Mouse (Mus musculus) mature B cell (primary cell): Measurements from ENCODE around the gene Gm17545.

ENCODE experiments used
- in situ Hi-C: fragments of 300-500 bp; cut with MboI; formaldehyde crosslinking; loops from 2 replicates; pipeline ENCODE4 v1.14.3; 2019

Gene Gm17545

GRCm38 (mm10) chr9:22445123-22445522, 9.0 kb upstream of the Gm17545 start:
- in situ Hi-C loops = no loop called here

- in situ Hi-C loops = no loop called here
Measured at GRCm38 (mm10) chr9:22447213-22447612, 6.9 kb upstream of the Gm17545 start.

- in situ Hi-C loops = no loop called here
Measured at GRCm38 (mm10) chr9:22448420-22448819, 5.7 kb upstream of the Gm17545 start.

DNA sequence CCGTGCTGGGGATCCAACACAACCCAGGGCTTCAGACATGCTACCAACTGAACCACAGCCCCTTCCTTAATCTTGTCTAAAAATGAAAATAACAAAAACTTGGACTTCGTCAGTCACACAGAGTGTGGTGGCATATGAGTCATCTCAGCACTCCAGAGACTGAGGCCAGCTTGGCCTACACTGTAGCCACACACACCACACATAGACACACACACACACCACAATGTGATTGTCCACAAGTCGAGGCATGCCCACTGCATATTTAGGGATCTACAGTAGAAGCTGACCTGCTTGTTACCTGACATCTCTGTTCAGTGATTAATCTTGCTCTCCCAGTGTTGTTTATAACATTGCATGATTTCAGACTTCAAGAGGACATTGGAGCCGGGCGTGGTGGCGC, 4.9 kb upstream of the Gm17545 start:
- in situ Hi-C loops = no loop called here

- in situ Hi-C loops = no loop called here
Measured at GRCm38 (mm10) chr9:22452697-22453096, 1.4 kb upstream of the Gm17545 start.

DNA sequence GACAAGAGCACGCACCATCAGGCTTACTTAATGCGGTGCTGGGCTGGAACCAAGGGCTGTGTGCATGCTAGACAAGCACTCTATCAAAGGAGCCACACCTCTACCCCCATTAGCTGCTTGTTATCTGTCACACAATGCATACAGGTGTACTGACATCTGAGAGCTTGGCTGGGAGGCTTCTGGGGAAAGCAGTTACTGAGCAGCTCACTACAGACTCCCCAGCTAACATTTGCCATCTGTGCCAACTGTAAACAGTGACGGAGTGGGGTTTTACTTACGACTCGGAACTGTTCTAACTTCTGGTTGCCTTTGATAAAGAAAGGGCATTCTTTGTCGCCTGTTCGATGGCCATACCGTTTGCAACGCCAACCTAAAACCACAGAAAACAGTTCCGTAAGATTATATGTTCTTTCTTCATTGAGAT, 577 bp upstream of the Gm17545 start:
- in situ Hi-C loops = no loop called here

DNA sequence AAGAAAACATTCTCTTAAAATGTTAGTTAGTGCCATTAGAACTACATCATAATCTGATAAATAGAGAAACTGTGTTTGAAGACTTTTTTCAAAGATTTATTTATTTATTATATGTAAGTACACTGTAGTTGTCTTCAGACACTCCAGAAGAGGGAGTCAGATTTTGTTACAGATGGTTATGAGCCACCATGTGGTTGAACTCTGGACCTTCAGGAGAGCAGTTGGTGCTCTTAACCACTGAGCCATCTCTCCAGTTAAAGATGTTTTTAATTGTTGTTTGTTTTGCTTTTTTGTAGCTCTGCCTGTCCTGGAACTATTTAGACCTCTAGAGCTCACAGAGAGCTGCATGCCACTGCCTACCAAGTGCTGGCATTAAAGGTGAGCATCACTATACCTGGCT, 951 bp downstream of the Gm17545 start:
- in situ Hi-C loops = no loop called here

DNA sequence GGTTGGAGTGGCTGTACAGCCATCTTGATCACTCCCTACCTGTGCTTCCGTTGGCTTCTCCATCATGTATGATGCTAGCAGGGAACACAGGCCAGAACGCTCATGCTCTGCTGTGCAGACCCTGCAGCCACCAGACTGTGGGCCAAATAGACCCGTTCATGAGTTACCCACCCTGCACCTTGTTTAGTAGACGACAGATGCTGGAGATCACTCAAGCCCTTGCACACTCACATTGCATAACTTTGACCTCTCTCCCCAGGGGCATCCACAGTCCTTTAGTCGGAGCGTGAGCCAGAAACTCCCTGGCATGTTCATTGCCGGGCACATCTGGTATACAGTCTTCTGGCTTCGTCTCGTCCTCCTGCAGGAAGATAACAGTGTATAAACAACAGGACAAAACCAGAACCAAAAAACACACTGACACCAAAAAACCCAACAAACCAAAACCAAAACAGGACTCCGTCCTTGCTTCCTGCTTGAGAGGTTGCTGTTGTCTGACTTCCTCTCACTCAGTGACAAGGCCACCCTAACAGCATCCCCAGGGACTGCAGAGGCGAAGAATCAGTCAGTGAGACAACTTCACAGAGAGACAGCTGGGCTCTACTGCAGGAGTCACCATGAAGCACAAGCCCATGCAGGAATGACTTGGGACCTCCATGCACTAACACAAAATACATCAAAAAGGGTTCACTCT, 3.2 kb downstream of the Gm17545 start:
- in situ Hi-C loops = no loop called here

- in situ Hi-C loops = no loop called here
Measured at GRCm38 (mm10) chr9:22461946-22462345, 7.9 kb downstream of the Gm17545 start.

GRCm38 (mm10) chr9:22466212-22466611, 12.1 kb downstream of the Gm17545 start:
- in situ Hi-C loops = no loop called here

GRCm38 (mm10) chr9:22467371-22468169, 13.5 kb downstream of the Gm17545 start:
- in situ Hi-C loops = no loop called here

DNA sequence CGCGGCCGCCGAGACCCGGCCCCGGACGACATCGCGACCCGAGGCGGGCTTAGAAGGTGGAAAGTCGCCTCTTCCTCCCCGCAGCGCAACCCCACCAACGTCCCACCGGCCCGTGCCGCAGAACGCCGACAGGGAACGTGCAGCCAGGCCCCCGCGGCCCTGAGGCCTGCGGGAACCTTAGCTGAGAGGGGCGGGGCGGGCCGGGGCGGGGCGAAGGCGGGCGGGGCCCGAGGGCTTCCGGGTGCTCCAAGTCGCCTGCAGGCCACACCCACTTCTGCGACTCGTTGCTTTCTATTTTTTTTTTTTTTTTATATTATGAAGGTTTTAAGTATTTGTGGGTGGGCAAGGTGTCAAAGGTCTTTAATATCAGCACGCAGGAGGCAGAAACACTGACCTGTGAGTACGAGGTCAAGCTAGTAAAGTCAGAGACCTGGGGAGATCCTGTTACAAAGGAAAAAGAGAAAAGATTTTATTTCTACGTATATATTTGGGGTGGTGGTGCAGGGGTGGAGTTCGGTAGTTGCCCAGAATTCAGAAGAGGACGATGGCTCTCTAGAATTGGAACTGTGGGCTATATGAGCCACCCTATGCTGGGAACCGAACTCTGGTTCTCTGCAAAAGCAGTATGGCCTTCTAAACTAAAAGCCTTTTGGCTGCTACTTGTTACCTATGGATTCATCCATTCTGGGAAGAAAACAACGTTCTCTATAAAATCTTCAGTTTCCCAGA, 14.2 kb downstream of the Gm17545 start:
- in situ Hi-C loops = no loop called here

DNA sequence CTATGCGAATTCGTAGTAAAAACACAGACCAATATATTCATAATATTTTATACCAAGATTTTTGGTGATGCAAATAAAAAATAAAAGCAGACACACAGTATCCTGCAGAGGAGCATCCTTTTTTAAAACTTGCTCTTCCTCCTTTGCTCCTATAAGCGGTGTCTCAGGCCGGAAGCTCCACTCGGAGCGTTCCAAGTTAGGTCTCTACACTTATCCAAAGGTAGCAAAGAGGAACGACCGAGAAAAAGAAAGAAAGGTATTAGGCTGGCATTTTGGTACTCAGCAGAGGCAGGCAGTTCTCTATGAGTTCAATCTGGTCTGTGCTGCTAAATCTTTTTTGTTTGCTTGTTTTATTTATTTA, 14.8 kb downstream of the Gm17545 start:
- in situ Hi-C loops = no loop called here

DNA sequence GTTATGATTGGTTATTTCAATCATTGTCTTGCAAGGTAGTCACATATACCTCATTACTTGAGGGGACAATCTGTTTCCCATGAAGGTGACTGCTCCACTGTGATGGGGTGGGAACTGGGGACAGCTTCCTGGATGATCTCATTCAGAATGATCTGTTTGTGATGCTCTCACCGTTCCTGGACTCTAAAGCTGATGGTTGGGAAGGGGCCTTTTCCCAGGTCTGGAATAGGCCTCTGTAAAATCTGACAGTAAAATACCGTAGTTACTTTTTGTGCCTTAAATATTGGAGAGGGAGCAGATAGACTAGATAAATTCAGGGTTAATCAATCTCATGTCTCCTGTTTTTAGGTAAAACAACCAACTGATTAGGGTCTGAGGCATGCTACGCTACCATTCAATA, 15.6 kb downstream of the Gm17545 start, which contains the start of gene Rp9:
Gene Rp9, minus strand, starts transcription at position 101 of the 400 bp plus-strand sequence.
- in situ Hi-C loops = no loop called here

- in situ Hi-C loops = no loop called here
Measured at GRCm38 (mm10) chr9:22475424-22475868, 21.4 kb downstream of the Gm17545 start, which contains the start of gene Bbs9. TSS of gene Bbs9 (plus strand) at chr9:22475715.

- in situ Hi-C loops = no loop called here
Measured at GRCm38 (mm10) chr9:22476265-22476664, 22.2 kb downstream of the Gm17545 start.

DNA sequence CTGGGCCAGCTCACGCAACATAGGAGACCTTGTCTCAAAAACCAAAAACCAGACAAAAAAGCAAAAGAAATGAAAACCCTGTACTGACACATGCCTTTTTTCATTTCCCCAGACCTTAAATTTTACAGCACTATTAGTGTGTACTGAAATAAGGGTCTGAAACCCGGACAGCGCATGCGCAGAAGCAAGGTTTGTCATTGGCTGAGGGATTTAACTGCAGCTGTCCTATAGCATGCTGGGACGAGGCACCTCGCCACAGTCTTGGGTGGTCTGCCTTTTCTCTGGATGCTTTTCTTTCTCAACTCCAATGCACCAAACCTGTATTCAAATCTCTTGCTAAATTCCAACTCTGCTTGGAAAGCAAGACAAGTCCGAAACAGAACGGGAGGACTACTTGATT, 24.9 kb downstream of the Gm17545 start:
- in situ Hi-C loops = no loop called here

- in situ Hi-C loops = no loop called here
Measured at GRCm38 (mm10) chr9:22483866-22484561, 29.9 kb downstream of the Gm17545 start.

DNA sequence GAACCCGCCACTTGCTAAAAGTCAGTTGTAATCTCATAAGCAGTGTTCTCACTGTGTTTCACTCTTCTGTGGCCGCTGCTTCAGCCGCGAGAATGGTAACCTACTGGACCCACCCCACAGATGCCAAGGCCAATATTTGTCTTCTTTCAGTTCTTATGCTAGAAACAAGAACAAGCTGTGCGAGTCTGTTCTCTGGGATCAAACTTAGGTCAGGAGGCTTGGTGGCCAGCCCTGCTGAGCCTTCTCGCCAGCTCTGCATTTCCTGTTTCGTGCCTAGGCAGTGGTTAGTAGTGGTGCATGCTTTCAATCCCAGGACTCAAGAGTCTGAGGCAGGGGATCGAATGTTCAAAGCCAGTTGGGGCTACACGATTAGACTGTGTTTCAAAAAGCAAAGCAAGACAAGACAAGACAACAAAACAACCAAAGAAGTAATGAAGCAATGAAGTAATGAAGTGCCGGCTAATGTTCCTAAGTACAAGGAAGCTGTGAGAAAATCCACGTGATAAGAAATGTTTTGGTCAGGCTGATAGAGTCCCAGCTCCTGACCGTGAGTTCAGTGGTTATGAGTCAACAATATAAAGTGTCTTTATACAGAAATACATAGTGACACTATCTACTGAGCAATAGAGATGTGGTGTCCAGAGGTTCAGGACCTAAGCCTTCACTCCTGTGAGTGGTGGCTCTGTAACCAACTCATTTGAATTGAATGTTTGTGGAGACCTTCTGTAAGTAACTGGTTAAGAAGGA, 30.6 kb downstream of the Gm17545 start:
- in situ Hi-C loops = no loop called here

DNA sequence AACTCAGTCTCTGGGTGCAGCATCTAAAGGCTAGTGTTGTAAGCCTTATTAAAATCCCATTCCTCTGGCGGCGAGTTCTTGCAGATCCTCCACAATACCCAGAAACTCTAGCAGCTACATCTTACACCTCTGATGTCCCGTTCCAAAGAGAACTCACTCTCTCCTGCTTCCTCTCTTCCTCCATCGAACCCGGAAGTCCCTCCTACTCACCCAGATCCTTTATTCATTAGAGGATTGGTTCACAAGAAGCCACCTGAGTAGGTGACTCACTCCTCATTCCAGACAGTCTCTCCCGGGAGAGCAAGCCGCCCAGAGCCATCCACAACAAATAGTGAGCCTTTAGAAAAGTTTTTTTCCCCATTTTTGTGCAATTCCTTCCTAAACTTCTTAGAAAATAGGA, 32.1 kb downstream of the Gm17545 start:
- in situ Hi-C loops = no loop called here

DNA sequence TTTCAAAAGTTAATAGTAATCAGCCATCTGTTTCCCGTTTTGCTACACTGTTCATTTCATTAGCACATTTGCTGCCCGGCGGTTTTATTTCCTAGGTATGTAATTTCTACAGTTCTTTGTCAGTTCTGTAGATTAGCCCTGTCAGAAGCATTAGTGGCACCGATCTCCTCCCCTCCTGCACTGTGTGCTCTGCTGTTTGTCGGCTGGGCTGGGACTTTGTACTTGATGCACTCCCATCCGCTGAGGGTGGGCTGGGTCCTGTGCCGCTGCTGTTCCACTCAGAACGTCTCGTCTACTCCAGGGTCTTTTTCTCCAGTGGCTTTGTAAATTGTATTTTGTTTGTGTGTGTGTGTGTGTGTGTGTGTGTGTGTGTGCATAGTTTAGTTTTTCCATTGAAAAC, 34.9 kb downstream of the Gm17545 start:
- in situ Hi-C loops = no loop called here
